Mouse (Mus musculus) forebrain, embryonic 14.5 days (tissue): ENCODE results near the gene Wnt4. TPM values are rescaled to one million over a fixed set of nuclear protein-coding genes. Genes with fewer than 3 reads are reported as not detected.

Source experiments
- ATAC-seq: fragments of 200-750 bp; cut with Nextera tagmentation; 2 replicates; pipeline ENCODE4 v1.8.0; 2017; ENCODE audit warnings: mild to moderate bottlenecking, moderate library complexity
- DNase-seq: peaks from one replicate; pipeline ENCODE4 v3.0.0-alpha.2; 2015; ENCODE audit warnings: low spot score
- H3K27ac ChIP-seq: fragments of 300-500 bp; sonication (generic); 2 replicates; pipeline ENCODE4 v1.5.1; 2014; ENCODE audit warnings: low read depth, mild to moderate bottlenecking, control low read depth, low read length, moderate library complexity
- H3K27me3 ChIP-seq: fragments of 300-500 bp; sonication (generic); replicated peaks from 2 replicates; pipeline ENCODE4 v1.6.1; 2014; ENCODE audit warnings: low read length, control low read depth, mixed read lengths; ENCODE audit not compliant: control insufficient read depth, insufficient read depth
- H3K36me3 ChIP-seq: fragments of 300-500 bp; sonication (generic); 2 replicates; pipeline ENCODE4 v1.6.1; 2014; ENCODE audit warnings: low read length, control low read depth; ENCODE audit not compliant: control insufficient read depth, insufficient read depth
- H3K4me1 ChIP-seq: fragments of 300-500 bp; sonication (generic); 2 replicates; pipeline ENCODE4 v1.6.1; 2014; ENCODE audit warnings: antibody characterized with exemption, low read length, control low read depth; ENCODE audit not compliant: control insufficient read depth, insufficient read depth
- H3K4me2 ChIP-seq: fragments of 300-500 bp; sonication (generic); 2 replicates; pipeline ENCODE4 v1.6.1; 2014; ENCODE audit warnings: mild to moderate bottlenecking, control low read depth, low read length
- H3K4me3 ChIP-seq: fragments of 300-500 bp; sonication (generic); 2 replicates; pipeline ENCODE4 v1.5.1; 2014; ENCODE audit warnings: low read depth, low read length, control low read depth
- H3K9ac ChIP-seq: fragments of 300-500 bp; sonication (generic); 2 replicates; pipeline ENCODE4 v1.6.1; 2014; ENCODE audit warnings: mild to moderate bottlenecking, low read length, control low read depth, moderate library complexity
- H3K9me3 ChIP-seq: fragments of 300-500 bp; sonication (generic); replicated peaks from 2 replicates; pipeline ENCODE4 v1.6.1; 2016; ENCODE audit warnings: low read length, control low read depth, mixed read lengths; ENCODE audit not compliant: control insufficient read depth
- WGBS: fragments of 180-500 bp; shearing (Covaris S2); extraction: QIAGEN DNeasy Blood & Tissue Kit; methylation state at CpG from one replicate; pipeline ENCODE4 v1.1.7; 2014; 5-methylcytosine and 5-hydroxymethylcytosine counted together
- polyA plus RNA-seq: library from polyadenylated mRNA; unstranded; fragments of >200 nt; fragmentation: Nextera tagmentation; extraction: Ambion mirVana; gene quantifications from 2 replicates; pipeline ENCODE4 v1.2.1, GENCODE M21; 2014

Wnt4 gene
- polyA plus RNA-seq, 1 experiment from 2014 or later = 0.80 TPM

DNA sequence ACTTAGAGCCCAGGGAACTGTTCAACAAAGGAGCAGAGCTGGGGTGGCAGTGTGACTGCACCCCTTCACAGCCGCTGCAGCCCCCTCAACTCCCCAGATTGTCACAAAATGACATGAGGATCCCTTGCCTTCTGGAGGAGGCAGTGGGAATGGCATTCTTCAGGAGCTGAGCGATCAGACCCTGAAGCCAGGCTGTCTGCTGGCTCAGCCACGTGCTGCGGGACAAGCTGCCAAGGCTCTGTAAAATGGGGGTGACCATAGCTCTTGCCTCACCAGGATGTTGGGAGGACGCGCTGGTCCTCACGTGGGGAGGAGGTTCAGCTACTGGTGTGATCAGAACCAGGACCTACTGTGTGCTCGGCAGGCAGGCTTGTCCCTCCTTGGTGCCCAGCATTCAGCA lies 17.7 kb downstream of the Wnt4 start:
- H3K27me3 ChIP-seq = no peaks in the 10 kb centered on the region
- H3K9me3 ChIP-seq = no peaks in the 10 kb centered on the region
- H3K4me2 ChIP-seq = no peak overlapping the region
- DNase-seq = no peak
- H3K4me3 ChIP-seq = no peak overlapping the region
- H3K27ac ChIP-seq = no peak overlapping the region
- no peak overlapping the region for H3K9ac ChIP-seq
- WGBS = 85% methylated on average over 8 of the region's 8 CpGs
- ATAC-seq = no peak
- H3K36me3 ChIP-seq = no peaks in the 10 kb centered on the region
- no peaks in the 10 kb centered on the region for H3K4me1 ChIP-seq

DNA sequence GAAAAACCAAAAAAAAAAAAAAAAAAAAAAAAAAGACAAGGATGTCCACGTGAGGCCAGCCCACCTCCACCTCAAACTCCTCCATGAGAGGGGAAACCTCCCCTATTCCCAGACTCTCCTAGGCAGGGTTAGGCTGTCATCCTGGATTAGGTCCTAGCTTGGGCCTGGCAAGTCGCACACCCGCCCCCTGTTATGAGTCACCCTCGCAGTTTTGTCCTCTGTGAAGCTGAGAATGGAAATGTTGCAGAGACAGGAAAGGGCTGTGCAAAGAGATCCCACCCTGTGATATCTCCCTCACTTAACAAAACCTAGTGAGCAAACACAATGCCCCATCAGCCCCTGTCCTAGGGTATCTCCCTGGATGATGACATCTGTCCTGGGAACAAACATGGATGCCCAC lies 20.3 kb downstream of the Wnt4 start:
- no peak overlapping the region for H3K9ac ChIP-seq
- H3K27ac ChIP-seq = no peak overlapping the region
- 76% methylated on average over 4 of the region's 4 CpGs for WGBS
- no peaks in the 10 kb centered on the region for H3K9me3 ChIP-seq
- peaks cover 8% of the 10 kb centered on the region for H3K4me1 ChIP-seq
- ATAC-seq = no peak
- H3K27me3 ChIP-seq = no peaks in the 10 kb centered on the region
- H3K4me3 ChIP-seq = no peak overlapping the region
- no peaks in the 10 kb centered on the region for H3K36me3 ChIP-seq
- H3K4me2 ChIP-seq = no peak overlapping the region
- DNase-seq = no peak

DNA sequence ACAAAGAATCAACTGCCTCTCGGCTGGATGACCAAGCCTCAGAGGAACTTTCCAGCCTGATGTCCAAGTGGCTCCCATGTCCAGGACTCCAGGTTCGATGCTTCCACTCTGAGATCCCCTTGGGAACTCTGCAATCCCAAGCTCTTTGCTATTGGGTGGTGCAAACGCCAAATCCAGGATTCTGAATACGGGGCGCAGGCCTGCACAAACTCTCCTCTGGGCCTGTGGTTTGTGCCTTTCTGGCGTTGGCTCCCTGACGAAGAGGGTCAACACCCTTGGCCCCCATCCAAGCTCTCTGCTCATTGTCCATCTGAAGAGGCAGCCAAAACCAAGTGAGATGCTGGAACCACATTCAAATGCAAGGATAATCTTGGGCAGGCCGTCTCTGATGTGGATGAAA lies 21.1 kb downstream of the Wnt4 start:
- no peak overlapping the region for H3K4me2 ChIP-seq
- H3K27me3 ChIP-seq = no peaks in the 10 kb centered on the region
- H3K9ac ChIP-seq = no peak overlapping the region
- DNase-seq (no peak), ATAC-seq (no peak)
- no peaks in the 10 kb centered on the region for H3K36me3 ChIP-seq
- 82% methylated on average over 8 of the region's 8 CpGs for WGBS
- H3K4me1 ChIP-seq = peaks cover 8% of the 10 kb centered on the region
- H3K27ac ChIP-seq = no peak overlapping the region
- H3K9me3 ChIP-seq = no peaks in the 10 kb centered on the region
- no peak overlapping the region for H3K4me3 ChIP-seq

DNA sequence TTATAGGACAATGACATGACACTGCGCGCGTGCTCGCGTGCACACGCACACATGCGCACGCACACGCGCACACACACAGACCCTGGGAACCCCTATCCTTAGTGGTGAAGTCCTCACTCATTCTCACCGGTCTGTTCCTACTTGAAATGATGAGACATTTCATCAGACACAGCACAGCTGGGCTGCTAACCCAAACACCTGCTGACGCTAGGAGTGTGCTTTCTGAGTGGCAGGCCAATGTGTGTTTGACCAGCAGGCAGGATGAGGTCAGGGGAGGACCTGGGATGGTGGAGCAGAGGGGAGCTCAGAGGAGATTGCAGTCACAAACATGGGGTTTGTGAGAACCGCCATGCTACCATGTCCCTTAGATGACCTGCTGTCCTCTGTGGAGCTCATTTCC lies 22.9 kb downstream of the Wnt4 start:
- Histone ChIP-seq H3K4me3 (no peak overlapping the region), H3K4me2 (no peak overlapping the region), H3K36me3 (no peaks in the 10 kb centered on the region), H3K9me3 (no peaks in the 10 kb centered on the region), H3K27me3 (no peaks in the 10 kb centered on the region), H3K27ac (no peak overlapping the region), H3K4me1 (peaks cover 8% of the 10 kb centered on the region), H3K9ac (no peak overlapping the region)
- 95% methylated on average over 13 of the region's 13 CpGs for WGBS
- DNase-seq = no peak
- ATAC-seq = no peak

DNA sequence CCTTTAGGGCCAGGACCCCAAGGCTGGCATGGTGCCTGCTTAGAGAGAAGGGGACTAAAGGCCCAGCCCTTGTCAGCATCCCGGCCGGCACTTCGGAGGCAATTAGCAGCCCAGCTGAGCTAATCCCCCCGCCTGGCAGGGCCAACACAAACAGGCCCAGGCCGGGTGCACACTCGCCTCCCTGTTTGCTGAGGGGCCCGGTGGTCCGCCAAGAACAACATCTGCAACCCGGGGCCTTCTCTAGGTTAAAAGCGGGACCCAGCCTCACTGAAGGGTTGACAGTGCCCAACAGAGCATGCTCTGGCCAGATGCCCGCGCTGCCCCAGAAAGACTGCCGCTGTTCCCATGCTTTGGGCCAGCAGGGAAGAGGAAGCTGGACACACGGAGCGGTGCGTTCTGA lies 24.3 kb downstream of the Wnt4 start:
- no peak overlapping the region for H3K4me2 ChIP-seq
- no peaks in the 10 kb centered on the region for H3K9me3 ChIP-seq
- peak; percentile 83 for ATAC-seq
- H3K36me3 ChIP-seq = no peaks in the 10 kb centered on the region
- WGBS = 16% methylated on average over 15 of the region's 16 CpGs
- H3K9ac ChIP-seq = no peak overlapping the region
- H3K4me1 ChIP-seq = peaks cover 8% of the 10 kb centered on the region
- H3K4me3 ChIP-seq = no peak overlapping the region
- no peaks in the 10 kb centered on the region for H3K27me3 ChIP-seq
- 0 out of 2 replicates have a peak overlapping the region, but pooled peaks have one; percentile 1 for H3K27ac ChIP-seq
- DNase-seq = peak; percentile 76

DNA sequence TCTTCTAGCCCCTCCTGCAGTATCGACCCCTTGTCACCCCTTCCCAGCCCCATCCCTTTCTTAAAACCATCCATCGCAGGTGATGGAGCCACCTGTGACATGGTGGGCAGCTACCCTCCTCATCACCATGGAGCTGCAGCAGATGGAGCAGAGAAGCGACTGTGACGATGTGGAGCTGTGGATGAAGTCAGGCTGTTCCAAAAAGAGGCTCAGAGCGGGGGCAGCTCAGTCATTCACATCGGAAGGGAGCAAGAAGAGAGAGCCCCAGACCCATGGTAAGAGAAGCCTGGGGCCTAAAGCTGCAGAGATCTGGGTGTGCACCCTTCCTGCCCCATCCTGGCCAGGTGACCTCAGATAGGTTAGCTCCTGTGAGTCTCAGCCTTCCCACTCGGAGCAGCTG lies 26.8 kb downstream of the Wnt4 start:
- Histone ChIP-seq H3K9me3 (no peaks in the 10 kb centered on the region), H3K4me2 (no peak overlapping the region), H3K4me1 (peaks cover 8% of the 10 kb centered on the region), H3K27me3 (no peaks in the 10 kb centered on the region), H3K4me3 (no peak overlapping the region), H3K9ac (no peak overlapping the region), H3K36me3 (no peaks in the 10 kb centered on the region), H3K27ac (no peak overlapping the region)
- ATAC-seq (no peak), DNase-seq (no peak)
- 90% methylated on average over 7 of the region's 7 CpGs for WGBS

DNA sequence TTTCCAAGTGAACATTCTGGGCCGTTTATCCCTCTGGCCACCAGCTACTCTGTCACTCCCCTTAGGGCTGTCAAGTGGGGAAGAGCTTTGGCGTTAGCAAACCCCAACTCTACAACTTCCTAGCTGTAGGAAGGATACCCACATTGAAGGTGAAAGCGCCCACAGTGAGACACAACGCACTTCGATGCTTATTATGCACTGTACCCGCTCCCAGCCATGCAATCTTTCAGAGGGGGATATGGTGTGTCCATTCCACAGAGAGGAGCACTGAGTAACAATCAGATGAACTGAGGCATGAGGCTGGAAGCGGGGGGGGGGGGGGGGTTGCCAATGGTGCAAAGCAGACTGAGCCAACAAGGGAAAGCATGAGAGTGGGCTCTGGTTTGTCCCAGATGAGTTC lies 27.8 kb downstream of the Wnt4 start:
- Histone ChIP-seq H3K36me3 (no peaks in the 10 kb centered on the region), H3K27ac (no peak overlapping the region), H3K27me3 (no peaks in the 10 kb centered on the region), H3K4me2 (no peak overlapping the region), H3K4me3 (no peak overlapping the region), H3K4me1 (peaks cover 8% of the 10 kb centered on the region), H3K9me3 (no peaks in the 10 kb centered on the region), H3K9ac (no peak overlapping the region)
- no peak for DNase-seq
- WGBS = 80% methylated on average over 7 of the region's 7 CpGs
- ATAC-seq = no peak

DNA sequence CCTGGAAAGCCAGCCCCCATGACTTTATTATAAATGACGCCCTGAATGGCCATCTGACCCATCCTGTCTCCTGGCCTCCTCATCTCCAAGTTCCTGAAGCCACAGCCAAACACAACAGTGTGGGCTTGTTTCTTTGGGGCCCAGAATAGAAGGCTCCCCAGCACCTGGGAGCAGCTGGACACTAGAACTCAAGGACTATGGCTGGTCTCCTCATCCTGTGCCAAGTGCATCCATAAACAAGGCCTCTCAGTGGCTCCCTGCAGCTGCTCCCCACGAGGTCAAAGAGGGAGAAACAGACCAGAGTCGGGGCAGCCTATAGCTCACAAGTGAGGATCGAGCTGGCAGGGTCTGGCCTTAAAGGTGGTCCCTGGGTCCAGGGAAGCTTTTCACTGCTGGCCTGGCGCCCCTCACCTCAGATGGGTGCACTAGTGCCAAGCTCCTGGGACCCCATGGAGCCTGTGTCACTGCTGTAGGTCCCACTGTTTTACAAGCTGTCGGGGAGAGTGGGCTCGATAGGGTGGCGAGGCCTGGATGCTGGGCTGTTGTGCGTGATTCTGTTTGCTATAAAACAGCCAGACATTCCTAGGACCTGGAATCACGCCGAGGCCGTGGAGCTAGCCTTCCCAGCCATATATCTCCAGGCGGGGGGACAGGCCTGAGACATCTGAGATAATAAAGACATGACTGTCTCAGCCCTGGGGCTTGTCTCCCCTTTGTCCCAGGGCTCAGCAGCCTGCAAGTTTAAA lies 28.7 kb downstream of the Wnt4 start:
- DNase-seq = no peak
- no peak overlapping the region for H3K27ac ChIP-seq

DNA sequence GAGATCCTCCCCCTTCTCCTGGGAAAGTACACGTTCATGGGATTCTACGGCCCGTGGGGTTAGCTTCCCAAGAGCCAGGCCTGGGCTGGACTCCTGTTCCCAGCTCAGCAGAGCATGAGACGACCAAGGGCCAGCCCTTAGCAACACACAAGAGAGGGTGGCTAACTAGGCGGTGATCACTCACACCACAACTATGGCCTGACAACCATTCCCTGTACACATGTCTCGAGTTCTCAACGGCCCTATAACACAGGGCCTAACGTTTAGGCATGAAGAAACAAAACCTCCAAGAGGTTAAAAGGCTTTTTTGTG lies 29.2 kb downstream of the Wnt4 start:
- 72% methylated on average over 8 of the region's 8 CpGs for WGBS
- no peak for ATAC-seq

More for the DNA sequence above, 28.7 kb downstream of the Wnt4 start:
- WGBS = 76% methylated on average over 13 of the region's 13 CpGs
- Histone ChIP-seq H3K9ac (no peak overlapping the region), H3K9me3 (no peaks in the 10 kb centered on the region), H3K4me3 (no peak overlapping the region), H3K36me3 (no peaks in the 10 kb centered on the region), H3K4me1 (peaks cover 8% of the 10 kb centered on the region), H3K27me3 (no peaks in the 10 kb centered on the region), H3K4me2 (no peak overlapping the region)
- ATAC-seq = no peak

More for the DNA sequence above, 29.2 kb downstream of the Wnt4 start:
- H3K4me1 ChIP-seq = peaks cover 6% of the 10 kb centered on the region
- no peaks in the 10 kb centered on the region for H3K9me3 ChIP-seq
- no peak overlapping the region for H3K4me3 ChIP-seq
- H3K36me3 ChIP-seq = no peaks in the 10 kb centered on the region
- H3K4me2 ChIP-seq = no peak overlapping the region
- no peaks in the 10 kb centered on the region for H3K27me3 ChIP-seq
- no peak overlapping the region for H3K27ac ChIP-seq
- H3K9ac ChIP-seq = no peak overlapping the region
- DNase-seq = no peak
